Mouse (Mus musculus): ENCODE measurements around the gene Fbxl22.

Fbxl22 gene

GRCm38 (mm10) chr9:66483429-66483828, 31.0 kb downstream of the Fbxl22 start:
- peak; percentile 47; the same call in 1 of the 2 replicates for TF ChIP-seq GATA4 (IDR thresholded peaks at IDR 0.05; ENCODE audit: insufficient replicate concordance, low read length)

GRCm38 (mm10) chr9:66477785-66478184, 36.6 kb downstream of the Fbxl22 start:
- TF ChIP-seq GATA4 (IDR thresholded peaks at IDR 0.05; ENCODE audit: insufficient replicate concordance, low read length) = no peak

DNA sequence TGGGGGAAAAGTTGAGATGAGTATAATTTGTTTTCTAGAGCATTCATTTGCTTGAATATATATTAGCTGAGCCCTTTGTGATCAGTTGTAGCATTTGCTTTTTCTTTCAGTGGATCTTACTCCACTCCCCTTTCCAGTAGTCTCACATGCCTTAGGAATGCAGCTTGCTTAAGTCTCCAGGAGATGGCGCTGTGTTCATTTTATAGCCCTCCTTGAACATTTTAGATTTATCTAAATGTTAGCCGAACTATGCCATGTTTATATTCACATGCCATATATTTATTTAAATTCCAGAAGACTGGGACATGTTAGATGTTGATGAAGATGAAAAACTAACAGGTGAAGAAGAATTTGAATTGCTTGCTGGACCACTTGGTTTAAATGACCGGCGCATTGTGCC, 49.3 kb downstream of the Fbxl22 start:
- TF ChIP-seq GATA4 (IDR thresholded peaks at IDR 0.05; ENCODE audit: insufficient replicate concordance, low read length) = no peak

Measured in liver, adult (tissue).